Mouse (Mus musculus) left cerebral cortex, adult 8-10 months (tissue): ENCODE measurements around the gene Palld. TPM values are rescaled to one million over a fixed set of nuclear protein-coding genes. Genes with fewer than 3 reads are reported as not detected.

Source experiments
- DNase-seq, 2 experiments: peaks; one replicate each; pipeline ENCODE4 v3.0.0; 2022; ENCODE audit warnings: low spot score in 2 of 2
- total RNA-seq, 4 experiments: library from RNA; stranded (reverse); gene quantifications; 2 replicates each; pipeline ENCODE4 v1.2.4; 2022

The Palld gene
- total RNA-seq, 4 experiments from 2014 or later: 4.3 to 4.9 (median 4.6) TPM

- no peak for DNase-seq
These were observed 267.7 kb downstream of the Palld start for GRCm38 (mm10) chr8:61634811-61635210.

DNA sequence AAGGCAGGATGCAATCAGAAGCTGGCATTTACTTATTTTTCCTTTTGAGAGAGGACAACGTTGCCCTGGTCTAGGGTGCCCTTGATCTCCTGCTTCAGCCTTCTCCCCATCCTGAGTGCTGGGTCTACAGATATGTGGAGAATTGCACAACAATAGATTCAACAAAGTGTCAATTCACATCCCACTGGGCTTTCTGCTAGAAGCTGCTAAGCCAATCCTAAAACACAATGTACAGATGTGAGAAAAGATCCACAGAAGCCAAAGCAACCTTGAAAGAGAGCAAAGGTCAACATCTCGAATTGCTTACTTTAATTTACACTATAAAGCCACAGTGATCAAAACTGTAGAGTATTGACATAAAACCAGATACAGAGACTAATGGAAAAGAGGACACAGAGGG is 270.2 kb downstream of the Palld start:
- DNase-seq: no peak

- no peak for DNase-seq
These were observed 272.9 kb downstream of the Palld start for GRCm38 (mm10) chr8:61629631-61629968.

DNA sequence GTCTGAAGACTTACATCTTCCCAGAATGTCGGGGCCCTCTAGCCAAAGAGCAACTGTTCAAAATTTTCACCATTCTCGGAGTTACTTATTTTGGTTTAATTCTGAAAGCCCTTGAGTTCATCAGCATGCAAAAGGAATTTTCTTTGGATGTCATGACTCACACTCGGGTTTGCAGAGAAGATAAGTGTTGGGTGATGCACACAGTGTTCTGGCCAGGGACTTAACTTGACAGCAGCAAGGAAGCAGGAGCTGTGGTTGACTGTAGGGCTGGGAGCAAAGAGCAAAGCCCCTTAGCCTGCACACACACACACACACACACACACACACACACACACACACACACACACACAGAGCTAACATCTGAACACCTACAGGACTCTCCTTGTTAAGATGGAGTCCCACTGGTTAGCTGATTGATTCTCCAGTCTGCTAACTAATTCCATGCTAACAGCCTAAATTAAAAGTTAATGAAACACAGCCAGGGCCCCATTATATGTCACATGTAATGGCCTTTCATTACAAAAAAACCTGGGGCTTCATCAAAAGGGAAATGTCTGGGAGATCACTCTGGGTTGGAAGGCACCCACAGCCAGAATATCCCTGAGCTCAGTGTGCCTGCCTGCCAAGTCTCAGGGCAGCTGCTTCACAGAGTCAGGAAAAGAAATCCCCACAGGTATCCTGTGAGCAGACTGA is 273.4 kb downstream of the Palld start:
- DNase-seq: no peak

DNA sequence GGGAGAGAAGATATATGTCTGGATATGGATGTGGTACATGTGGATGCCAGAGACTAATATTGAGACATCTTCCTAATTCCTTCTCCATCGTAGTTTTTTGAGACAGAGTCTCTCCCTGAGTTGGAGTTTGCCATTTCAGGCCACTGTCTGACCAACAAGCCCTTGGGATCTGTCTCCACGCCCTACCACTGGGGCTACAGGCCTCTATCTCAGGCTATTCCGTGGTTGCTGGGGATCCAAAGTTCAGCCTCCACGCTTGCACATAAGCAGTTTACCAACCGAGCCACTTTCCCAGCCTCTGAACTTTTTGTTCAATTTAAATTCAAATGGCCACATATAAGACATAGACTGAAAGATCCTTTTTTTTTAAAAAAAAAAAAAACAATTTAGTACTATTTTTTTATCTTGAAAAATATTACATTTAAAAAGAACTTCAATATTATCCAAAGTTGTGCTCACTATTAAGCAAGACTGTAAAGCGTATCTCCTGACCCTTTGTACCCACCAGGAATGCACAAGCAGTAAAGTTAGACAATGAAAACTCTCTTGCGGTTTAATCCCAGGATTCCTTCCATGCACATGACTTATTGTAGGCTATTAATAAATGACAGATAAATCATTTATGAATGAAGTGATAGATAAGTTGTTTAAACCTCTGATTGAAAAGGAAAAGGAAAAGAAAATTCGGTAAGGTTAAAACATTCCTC is 276.1 kb downstream of the Palld start:
- no peak for DNase-seq

DNA sequence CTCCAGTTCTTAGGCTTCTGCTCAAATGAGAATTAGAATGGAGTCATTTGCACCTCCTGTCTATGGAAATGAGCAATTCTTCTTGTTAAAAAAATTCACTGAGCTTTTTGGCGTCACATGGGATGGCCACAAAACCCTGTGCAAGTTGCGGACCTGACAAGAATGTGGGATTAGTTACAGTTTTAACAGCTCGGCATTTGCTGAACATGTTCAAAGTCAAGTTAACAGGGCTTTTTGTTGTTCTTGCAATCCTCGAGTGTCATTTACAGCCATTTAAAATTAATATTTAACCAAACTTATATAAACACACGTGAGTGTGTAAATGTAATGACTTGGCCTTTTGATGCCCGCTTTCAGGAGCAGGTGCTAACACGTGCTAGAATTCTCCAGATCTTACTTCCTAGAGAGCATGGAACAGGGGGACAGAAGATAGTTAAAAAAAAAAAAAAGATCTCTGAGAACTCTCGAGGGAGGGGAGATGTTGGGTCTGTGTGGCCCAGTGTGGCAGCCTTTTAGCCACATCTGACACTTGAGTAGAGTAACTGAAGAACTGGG is 276.8 kb downstream of the Palld start:
- no peak for DNase-seq

- DNase-seq: no peak
These were observed 278.7 kb downstream of the Palld start for GRCm38 (mm10) chr8:61623485-61624417.

DNA sequence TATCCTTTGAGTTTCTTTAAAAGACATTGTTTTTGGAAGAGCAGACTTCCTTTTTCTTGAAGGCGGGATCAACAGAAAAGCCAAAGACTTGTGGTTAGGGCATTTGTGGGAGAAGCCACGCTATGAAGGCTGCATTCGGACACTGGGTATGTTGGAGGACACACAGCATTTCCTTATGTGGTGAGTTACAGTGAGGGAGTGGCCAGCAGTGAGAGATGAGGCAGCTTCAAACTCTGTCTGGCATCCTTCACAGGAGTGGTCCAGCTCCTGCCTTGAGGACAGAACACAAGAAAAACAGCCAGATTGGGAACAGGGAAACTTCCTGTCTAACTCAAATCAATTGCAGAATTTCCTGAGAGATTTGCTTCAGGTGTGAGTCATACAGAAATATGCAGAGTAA is 281.2 kb downstream of the Palld start:
- no peak for DNase-seq

DNA sequence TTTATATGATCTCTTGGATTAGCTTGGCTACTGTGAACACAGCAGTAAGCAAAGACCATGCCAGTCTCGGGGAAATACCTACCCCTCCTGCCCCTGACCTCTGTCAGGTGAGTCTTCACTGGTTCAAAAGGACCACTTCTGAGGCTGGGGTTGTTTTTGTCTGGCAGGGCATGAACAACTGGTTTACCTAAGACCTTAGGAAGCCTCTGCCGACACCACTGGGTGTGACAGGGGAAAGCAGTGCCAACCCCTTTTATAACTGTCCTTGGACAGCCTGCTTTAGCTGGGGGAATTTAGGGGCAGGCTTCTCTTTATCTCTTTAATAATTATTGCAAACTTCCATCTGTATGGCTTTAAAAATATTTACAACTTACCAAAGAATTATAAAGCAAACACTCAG is 284.8 kb downstream of the Palld start:
- DNase-seq: no peak

DNA sequence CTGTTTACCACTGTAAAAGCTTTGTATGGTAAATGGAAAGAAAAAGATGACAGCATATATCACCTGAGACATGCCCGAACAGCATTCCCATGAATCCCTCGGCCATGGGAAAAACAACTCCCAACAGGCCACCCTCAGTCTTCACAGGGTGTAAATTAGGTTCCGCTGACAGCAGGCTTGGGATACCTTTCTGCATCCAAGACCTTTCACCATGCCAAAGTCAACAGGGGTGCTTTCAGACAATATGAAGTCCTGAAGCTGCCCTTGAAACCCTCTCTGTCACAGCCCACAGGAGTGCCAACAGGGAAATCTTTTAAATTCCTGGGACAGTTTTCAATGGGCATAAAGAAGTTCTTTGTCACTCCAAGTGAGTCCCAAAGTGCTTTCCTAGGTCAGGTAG is 285.4 kb downstream of the Palld start:
- no peak for DNase-seq

GRCm38 (mm10) chr8:61615711-61616697 is 286.5 kb downstream of the Palld start:
- no peak for DNase-seq

GRCm38 (mm10) chr8:61611741-61612140 is 290.7 kb downstream of the Palld start:
- DNase-seq: no peak

- DNase-seq: no peak
These were observed 291.4 kb downstream of the Palld start for GRCm38 (mm10) chr8:61611077-61611476.

DNA sequence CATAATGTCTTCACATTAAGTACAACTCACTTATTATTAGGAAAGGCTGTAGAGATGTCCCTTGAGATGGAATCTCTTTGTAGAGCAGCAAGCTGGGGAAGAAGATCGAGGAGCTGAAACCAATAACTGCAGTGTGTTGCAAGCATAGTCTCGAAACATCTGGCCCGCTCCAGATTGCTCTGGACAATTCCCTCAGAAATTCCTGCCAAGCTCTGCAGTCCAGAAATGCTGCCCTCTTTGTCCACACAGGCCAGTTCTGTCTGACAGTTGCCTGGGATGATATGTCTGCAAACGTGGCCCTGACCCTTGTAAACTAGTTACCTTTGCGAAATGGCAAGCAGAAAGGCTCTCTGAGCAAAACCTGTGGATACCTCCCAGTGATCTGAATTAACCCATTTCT is 291.9 kb downstream of the Palld start:
- no peak for DNase-seq

- no peak for DNase-seq
These were observed 295.1 kb downstream of the Palld start for GRCm38 (mm10) chr8:61607463-61607813.

DNA sequence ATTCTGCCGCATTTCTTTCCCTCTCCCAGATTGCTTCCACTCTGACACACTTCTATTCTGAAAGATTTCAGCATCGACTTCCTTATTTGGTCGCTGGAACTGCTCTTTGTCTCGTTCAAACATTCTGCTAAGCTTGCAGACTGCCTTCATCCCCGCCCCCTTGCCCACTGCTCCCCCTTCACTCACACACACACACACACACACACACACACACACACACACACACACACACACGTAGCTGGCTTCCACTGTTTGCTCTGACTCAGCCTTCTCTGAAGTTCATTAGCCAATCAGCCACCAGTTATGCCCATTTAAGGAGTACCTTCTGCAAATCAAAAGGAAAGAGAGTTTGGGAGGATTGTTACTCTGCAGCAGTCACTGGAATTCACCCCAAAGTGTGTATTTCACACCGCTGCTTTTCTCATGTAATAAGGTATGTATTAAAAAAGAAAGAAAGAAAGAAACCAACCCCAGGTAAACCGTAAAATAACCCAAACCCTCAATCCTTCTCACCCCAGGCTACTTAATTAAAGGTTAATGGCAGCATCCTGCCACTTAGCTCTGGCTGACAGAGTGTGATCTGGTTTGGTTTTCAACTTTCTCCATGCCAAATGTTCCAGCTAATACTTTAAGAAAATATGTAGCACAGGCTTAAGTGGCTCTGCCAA is 295.6 kb downstream of the Palld start:
- DNase-seq: peak in 1 of 2 experiments; percentile 43

DNA sequence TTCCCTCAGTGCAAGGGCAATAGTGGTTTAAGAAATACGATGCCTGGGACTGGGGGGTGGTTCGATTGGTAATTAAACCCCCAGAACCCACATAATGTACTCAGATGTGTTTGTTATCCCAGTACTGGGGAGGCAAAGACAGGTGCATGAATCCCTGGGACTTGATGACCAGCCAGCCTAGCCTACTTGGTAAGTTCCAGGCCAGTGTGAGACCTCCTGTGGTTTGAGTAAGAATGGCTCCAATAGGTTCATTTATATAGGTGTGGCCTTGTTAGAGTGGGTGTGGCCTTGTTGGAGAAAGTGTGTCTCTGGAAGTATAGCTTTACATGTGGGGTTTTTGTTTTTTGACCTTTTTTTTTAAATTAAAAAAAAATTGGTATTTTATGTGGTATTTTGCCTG is 297.6 kb downstream of the Palld start:
- no peak for DNase-seq

DNA sequence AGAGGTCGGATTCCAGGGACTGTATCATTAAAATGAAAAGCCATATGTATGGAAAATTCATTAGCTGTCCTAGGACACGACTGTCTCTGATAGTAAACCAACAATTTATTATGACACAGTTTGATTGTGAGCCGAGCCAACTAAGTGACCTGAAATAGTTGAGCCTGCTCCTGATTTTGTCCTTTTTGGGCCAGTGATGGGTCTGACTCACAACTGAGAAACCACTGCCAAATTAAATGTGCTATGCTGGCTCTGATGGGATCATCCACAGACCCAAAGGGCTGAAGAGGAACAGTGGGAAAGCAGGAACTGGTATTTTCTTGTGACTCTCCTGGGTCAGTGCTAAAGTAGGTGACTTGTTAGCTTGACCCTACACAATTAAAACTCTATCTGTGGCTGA is 305.6 kb downstream of the Palld start:
- DNase-seq: no peak

DNA sequence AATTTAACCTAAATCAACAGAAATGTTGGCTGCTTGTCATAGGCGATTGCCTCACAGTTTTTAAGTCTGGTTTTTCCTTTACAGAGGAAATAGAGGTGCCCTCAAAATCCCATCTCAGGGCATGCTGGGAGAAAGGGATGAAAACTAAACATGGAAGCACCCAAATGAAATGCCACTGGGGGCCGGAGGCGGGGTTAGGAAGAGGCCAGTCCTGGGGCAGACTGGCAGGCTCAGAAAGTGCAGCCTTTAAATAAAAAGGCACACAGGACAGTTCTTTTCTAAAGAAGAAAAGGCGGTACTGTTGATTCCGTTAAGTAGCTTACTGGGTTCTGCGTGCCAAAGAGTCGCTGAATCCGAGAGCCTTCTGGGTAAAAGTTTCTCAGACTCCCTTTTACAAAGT is 311.0 kb downstream of the Palld start:
- DNase-seq: no peak
